Mouse (Mus musculus): ENCODE data around the gene Fto. TPM values are rescaled to one million over a fixed set of nuclear protein-coding genes. Genes with fewer than 3 reads are reported as not detected.

Fto gene
- polyA plus RNA-seq, 1 experiment from 2014 or later: 43.5 TPM

GRCm38 (mm10) chr8:91448667-91449329, 135.5 kb downstream of the Fto start:
- Histone ChIP-seq H3K4me3 (ENCODE audit: inconsistent target) (no peak overlapping the region), H3K79me2 (ENCODE audit: inconsistent target) (no peaks in the 10 kb centered on the region), H3K36me3 (ENCODE audit: inconsistent target) (no peaks in the 10 kb centered on the region), H3K27ac (no peak overlapping the region)
- 94% methylated on average over 5 of the region's 7 CpGs for WGBS (ENCODE audit: missing documents)

GRCm38 (mm10) chr8:91454926-91455325, 141.6 kb downstream of the Fto start:
- Histone ChIP-seq H3K36me3 (ENCODE audit: inconsistent target) (no peaks in the 10 kb centered on the region), H3K27ac (no peak overlapping the region), H3K79me2 (ENCODE audit: inconsistent target) (no peaks in the 10 kb centered on the region), H3K4me3 (ENCODE audit: inconsistent target) (no peak overlapping the region)
- 100% methylated on average over 2 of the region's 2 CpGs for WGBS (ENCODE audit: missing documents)

- H3K79me2 ChIP-seq (ENCODE audit: inconsistent target): no peaks in the 10 kb centered on the region
- no peak overlapping the region for H3K4me3 ChIP-seq (ENCODE audit: inconsistent target)
Measured at GRCm38 (mm10) chr8:91455591-91455990, 142.3 kb downstream of the Fto start.

GRCm38 (mm10) chr8:91458016-91458415, 144.7 kb downstream of the Fto start:
- 100% methylated on average over 1 of the region's 1 CpGs for WGBS (ENCODE audit: missing documents)
- H3K79me2 ChIP-seq (ENCODE audit: inconsistent target): no peaks in the 10 kb centered on the region
- H3K36me3 ChIP-seq (ENCODE audit: inconsistent target): no peaks in the 10 kb centered on the region
- no peak overlapping the region for H3K27ac ChIP-seq
- H3K4me3 ChIP-seq (ENCODE audit: inconsistent target): no peak overlapping the region

More at GRCm38 (mm10) chr8:91455591-91455990, 142.3 kb downstream of the Fto start:
- Histone ChIP-seq H3K36me3 (ENCODE audit: inconsistent target) (no peaks in the 10 kb centered on the region), H3K27ac (no peak overlapping the region)
- 93% methylated on average over 5 of the region's 5 CpGs for WGBS (ENCODE audit: missing documents)

- 95% methylated on average over 6 of the region's 6 CpGs for WGBS (ENCODE audit: missing documents)
- H3K79me2 ChIP-seq (ENCODE audit: inconsistent target): no peaks in the 10 kb centered on the region
- H3K36me3 ChIP-seq (ENCODE audit: inconsistent target): no peaks in the 10 kb centered on the region
- no peak overlapping the region for H3K4me3 ChIP-seq (ENCODE audit: inconsistent target)
- no peak overlapping the region for H3K27ac ChIP-seq
Measured at GRCm38 (mm10) chr8:91460965-91461364, 147.6 kb downstream of the Fto start.

GRCm38 (mm10) chr8:91463757-91464156, 150.4 kb downstream of the Fto start:
- Histone ChIP-seq H3K4me3 (ENCODE audit: inconsistent target) (no peak overlapping the region), H3K27ac (no peak overlapping the region), H3K79me2 (ENCODE audit: inconsistent target) (no peaks in the 10 kb centered on the region), H3K36me3 (ENCODE audit: inconsistent target) (no peaks in the 10 kb centered on the region)
- WGBS (ENCODE audit: missing documents): 100% methylated on average over 1 of the region's 2 CpGs

- WGBS (ENCODE audit: missing documents): 93% methylated on average over 3 of the region's 3 CpGs
- no peaks in the 10 kb centered on the region for H3K79me2 ChIP-seq (ENCODE audit: inconsistent target)
- no peak overlapping the region for H3K4me3 ChIP-seq (ENCODE audit: inconsistent target)
- H3K36me3 ChIP-seq (ENCODE audit: inconsistent target): no peaks in the 10 kb centered on the region
- no peak overlapping the region for H3K27ac ChIP-seq
Measured at GRCm38 (mm10) chr8:91467463-91467862, 154.1 kb downstream of the Fto start.

- no peak overlapping the region for H3K27ac ChIP-seq
- no peaks in the 10 kb centered on the region for H3K36me3 ChIP-seq (ENCODE audit: inconsistent target)
- no peak overlapping the region for H3K4me3 ChIP-seq (ENCODE audit: inconsistent target)
- 93% methylated on average over 8 of the region's 8 CpGs for WGBS (ENCODE audit: missing documents)
- H3K79me2 ChIP-seq (ENCODE audit: inconsistent target): no peaks in the 10 kb centered on the region
Measured at GRCm38 (mm10) chr8:91467881-91468534, 154.7 kb downstream of the Fto start.

GRCm38 (mm10) chr8:91469441-91469840, 156.1 kb downstream of the Fto start:
- WGBS (ENCODE audit: missing documents): 98% methylated on average over 7 of the region's 8 CpGs
- no peak overlapping the region for H3K4me3 ChIP-seq (ENCODE audit: inconsistent target)
- H3K79me2 ChIP-seq (ENCODE audit: inconsistent target): no peaks in the 10 kb centered on the region
- H3K36me3 ChIP-seq (ENCODE audit: inconsistent target): peaks cover 5% of the 10 kb centered on the region; the same call in 1 of the 2 replicates
- H3K27ac ChIP-seq: no peak overlapping the region

GRCm38 (mm10) chr8:91474731-91475279, 161.5 kb downstream of the Fto start:
- no peak overlapping the region for H3K27ac ChIP-seq
- 96% methylated on average over 6 of the region's 6 CpGs for WGBS (ENCODE audit: missing documents)
- peaks cover 12% of the 10 kb centered on the region; the same call in 1 of the 2 replicates for H3K36me3 ChIP-seq (ENCODE audit: inconsistent target)

GRCm38 (mm10) chr8:91476988-91477387, 163.7 kb downstream of the Fto start:
- Histone ChIP-seq H3K79me2 (ENCODE audit: inconsistent target) (no peaks in the 10 kb centered on the region), H3K27ac (no peak overlapping the region), H3K4me3 (ENCODE audit: inconsistent target) (no peak overlapping the region), H3K36me3 (ENCODE audit: inconsistent target) (peaks cover 12% of the 10 kb centered on the region; the same call in 1 of the 2 replicates)
- WGBS (ENCODE audit: missing documents): 98% methylated on average over 5 of the region's 5 CpGs

More at GRCm38 (mm10) chr8:91474731-91475279, 161.5 kb downstream of the Fto start:
- no peak overlapping the region for H3K4me3 ChIP-seq (ENCODE audit: inconsistent target)
- H3K79me2 ChIP-seq (ENCODE audit: inconsistent target): no peaks in the 10 kb centered on the region

GRCm38 (mm10) chr8:91477471-91477870, 164.1 kb downstream of the Fto start:
- H3K36me3 ChIP-seq (ENCODE audit: inconsistent target): peaks cover 12% of the 10 kb centered on the region; the same call in 1 of the 2 replicates
- H3K4me3 ChIP-seq (ENCODE audit: inconsistent target): no peak overlapping the region
- no peak overlapping the region for H3K27ac ChIP-seq
- no peaks in the 10 kb centered on the region for H3K79me2 ChIP-seq (ENCODE audit: inconsistent target)
- 96% methylated on average over 9 of the region's 10 CpGs for WGBS (ENCODE audit: missing documents)

GRCm38 (mm10) chr8:91482511-91482910, 169.2 kb downstream of the Fto start:
- Histone ChIP-seq H3K79me2 (ENCODE audit: inconsistent target) (no peaks in the 10 kb centered on the region), H3K36me3 (ENCODE audit: inconsistent target) (no peaks in the 10 kb centered on the region), H3K4me3 (ENCODE audit: inconsistent target) (no peak overlapping the region), H3K27ac (no peak overlapping the region)
- 96% methylated on average over 9 of the region's 9 CpGs for WGBS (ENCODE audit: missing documents)

GRCm38 (mm10) chr8:91486394-91486793, 173.1 kb downstream of the Fto start:
- Histone ChIP-seq H3K27ac (no peak overlapping the region), H3K36me3 (ENCODE audit: inconsistent target) (no peaks in the 10 kb centered on the region), H3K4me3 (ENCODE audit: inconsistent target) (no peak overlapping the region), H3K79me2 (ENCODE audit: inconsistent target) (no peaks in the 10 kb centered on the region)
- 96% methylated on average over 4 of the region's 4 CpGs for WGBS (ENCODE audit: missing documents)

GRCm38 (mm10) chr8:91487456-91487855, 174.1 kb downstream of the Fto start:
- no peak overlapping the region for H3K27ac ChIP-seq
- H3K36me3 ChIP-seq (ENCODE audit: inconsistent target): no peaks in the 10 kb centered on the region
- H3K4me3 ChIP-seq (ENCODE audit: inconsistent target): no peak overlapping the region
- 92% methylated on average over 2 of the region's 2 CpGs for WGBS (ENCODE audit: missing documents)
- no peaks in the 10 kb centered on the region for H3K79me2 ChIP-seq (ENCODE audit: inconsistent target)
